Mouse (Mus musculus) embryonic facial prominence, embryonic 11.5 days (tissue): ENCODE data around the gene Tmigd1. TPM values are rescaled to one million over a fixed set of nuclear protein-coding genes. Genes with fewer than 3 reads are reported as not detected.
"Not testable (repeated sequence)": the region's sequence is repeated elsewhere in the genome, so short reads cannot be mapped to it uniquely, and the experiment has no call there.

Experiments
- ATAC-seq: fragments of 200-750 bp; cut with Nextera tagmentation; replicated peaks from 2 replicates; pipeline ENCODE4 v1.8.0; 2017; ENCODE audit warnings: low read depth; ENCODE audit not compliant: insufficient number of reproducible peaks, low FRiP score, low TSS enrichment
- DNase-seq: peaks from one replicate; pipeline ENCODE4 v3.0.0-alpha.2; 2015; ENCODE audit warnings: low spot score
- H3K27ac ChIP-seq: fragments of 300-500 bp; sonication (generic); replicated peaks from 2 replicates; pipeline ENCODE4 v1.5.1; 2014; ENCODE audit warnings: mild to moderate bottlenecking, low read depth, low read length, control low read depth
- H3K27me3 ChIP-seq: fragments of 300-500 bp; sonication (generic); 2 replicates; pipeline ENCODE4 v1.6.1; 2014; ENCODE audit warnings: mild to moderate bottlenecking, low read length, moderate library complexity, mixed read lengths; ENCODE audit not compliant: control insufficient read depth, insufficient read depth
- H3K36me3 ChIP-seq: fragments of 300-500 bp; sonication (generic); replicated peaks from 2 replicates; pipeline ENCODE4 v1.6.1; 2014; ENCODE audit warnings: low read depth, mild to moderate bottlenecking, low read length, moderate library complexity, mixed read lengths; ENCODE audit not compliant: control insufficient read depth, insufficient read depth
- H3K4me1 ChIP-seq: fragments of 300-500 bp; sonication (generic); 2 replicates; pipeline ENCODE4 v1.6.1; 2014; ENCODE audit warnings: low read length, mixed read lengths; ENCODE audit not compliant: control insufficient read depth, insufficient read depth
- H3K4me2 ChIP-seq: fragments of 300-500 bp; sonication (generic); 2 replicates; pipeline ENCODE4 v1.6.1; 2014; ENCODE audit warnings: low read depth, mild to moderate bottlenecking, control low read depth, low read length, moderate library complexity
- H3K4me3 ChIP-seq: fragments of 300-500 bp; sonication (generic); 2 replicates; pipeline ENCODE4 v1.5.1; 2014; ENCODE audit warnings: low read depth, low read length, control low read depth
- H3K9ac ChIP-seq: fragments of 300-500 bp; sonication (generic); replicated peaks from 2 replicates; pipeline ENCODE4 v1.6.1; 2014; ENCODE audit warnings: mild to moderate bottlenecking, control low read depth, low read length
- H3K9me3 ChIP-seq: fragments of 300-500 bp; sonication (generic); replicated peaks from 2 replicates; pipeline ENCODE4 v1.6.1; 2016; ENCODE audit warnings: mild to moderate bottlenecking, low read length, inconsistent platforms, mixed read lengths; ENCODE audit not compliant: control insufficient read depth
- WGBS: fragments of 180-500 bp; shearing (Covaris S2); extraction: QIAGEN DNeasy Blood & Tissue Kit; methylation state at CpG from one replicate; pipeline ENCODE4 v1.1.7; 2014; 5-methylcytosine and 5-hydroxymethylcytosine counted together
- polyA plus RNA-seq: library from polyadenylated mRNA; unstranded; fragments of >200 nt; fragmentation: Nextera tagmentation; extraction: Ambion mirVana; gene quantifications from 2 replicates; pipeline ENCODE4 v1.2.1, GENCODE M21; 2014

Tmigd1 gene
- polyA plus RNA-seq, 1 experiment from 2014 or later = not detected

DNA sequence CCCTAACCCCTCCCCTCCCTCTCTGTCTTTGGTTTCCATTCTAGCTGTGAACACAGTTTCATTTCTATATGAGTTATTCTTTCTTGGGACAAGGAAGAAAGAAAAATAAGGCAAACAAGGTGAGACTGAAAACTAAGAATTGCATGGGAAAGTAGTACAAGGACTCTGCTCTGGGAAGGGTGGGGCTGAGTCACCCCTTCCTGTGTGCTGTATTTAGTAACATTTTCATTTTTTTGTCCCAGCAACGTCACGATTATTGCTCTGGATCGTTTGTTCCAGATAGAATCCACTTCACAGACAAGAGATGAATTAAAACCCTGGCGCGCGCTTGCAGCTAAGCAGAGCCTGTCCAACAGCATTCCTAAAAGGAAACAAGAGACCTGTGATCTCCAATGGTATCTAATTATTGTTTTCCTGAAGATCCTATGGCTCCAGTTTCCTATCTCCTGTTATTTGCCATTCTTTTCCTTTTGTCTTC, 22.8 kb downstream of the Tmigd1 start, which contains the start of gene Blmh:
Blmh (plus strand) TSS at position 51 of the 478 bp plus-strand sequence.
- H3K4me1 ChIP-seq = no peaks in the 10 kb centered on the region
- no peak within 1 kb of the TSS for H3K4me2 ChIP-seq
- no peaks in the 10 kb centered on the region for H3K9me3 ChIP-seq
- DNase-seq (peak; percentile 43), ATAC-seq (no peak)
- no peak within 1 kb of the TSS for H3K27ac ChIP-seq
- no peak within 1 kb of the TSS for H3K4me3 ChIP-seq
- no peak within 1 kb of the TSS for H3K9ac ChIP-seq
- H3K27me3 ChIP-seq = no peaks in the 10 kb centered on the region
- H3K36me3 ChIP-seq = no peaks in the 10 kb centered on the region
- 73% methylated on average over 6 of the region's 6 CpGs for WGBS

DNA sequence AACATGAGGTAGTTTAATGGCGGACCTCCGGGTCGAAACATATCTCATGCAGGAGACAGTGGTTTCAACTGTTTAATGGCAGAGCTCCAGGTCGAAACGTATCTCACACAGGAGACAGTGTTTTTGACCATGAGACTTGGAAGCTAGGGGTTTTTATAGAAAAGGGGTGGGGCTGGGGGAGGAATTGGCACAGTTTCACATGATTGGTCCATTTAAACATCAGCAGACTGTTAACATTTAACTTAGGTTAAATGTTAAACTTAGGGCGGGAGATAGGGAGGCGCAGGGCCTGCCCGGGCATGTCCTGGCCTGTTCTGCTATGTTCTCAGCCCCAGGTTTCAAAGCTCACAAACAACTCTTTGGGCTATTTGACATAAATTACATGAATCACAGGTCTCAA, 26.6 kb downstream of the Tmigd1 start:
- not testable (repeated sequence) for H3K9ac ChIP-seq, H3K27me3 ChIP-seq, H3K4me3 ChIP-seq, DNase-seq, H3K9me3 ChIP-seq, H3K36me3 ChIP-seq, H3K4me2 ChIP-seq, ATAC-seq, H3K4me1 ChIP-seq, H3K27ac ChIP-seq
- 88% methylated on average over 8 of the region's 8 CpGs for WGBS

DNA sequence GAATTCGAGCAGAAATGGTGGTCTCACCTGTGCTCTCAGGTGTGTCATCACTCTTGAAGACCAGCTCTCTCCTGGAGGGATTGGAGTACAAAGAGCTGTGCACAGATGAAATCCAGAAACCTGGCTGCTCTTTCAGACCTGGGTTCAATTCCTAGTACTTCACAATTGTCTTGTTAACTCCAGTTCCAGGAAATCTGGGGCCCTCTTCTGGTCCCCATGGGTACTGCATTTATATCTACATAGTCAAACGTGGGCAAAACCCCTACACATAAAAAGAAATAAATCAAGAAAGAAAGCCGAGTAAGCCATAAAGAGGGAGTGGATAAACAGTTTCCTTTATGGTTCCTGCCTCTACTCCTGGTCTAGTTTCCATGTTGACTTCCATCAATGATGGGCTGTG, 31.2 kb downstream of the Tmigd1 start:
- Histone ChIP-seq H3K4me2 (no peak overlapping the region), H3K4me1 (no peaks in the 10 kb centered on the region), H3K4me3 (no peak overlapping the region), H3K27me3 (no peaks in the 10 kb centered on the region), H3K9ac (no peak overlapping the region), H3K36me3 (no peaks in the 10 kb centered on the region), H3K27ac (no peak overlapping the region), H3K9me3 (no peaks in the 10 kb centered on the region)
- WGBS = 65% methylated on average over 3 of the region's 3 CpGs
- no peak for ATAC-seq
- no peak for DNase-seq

DNA sequence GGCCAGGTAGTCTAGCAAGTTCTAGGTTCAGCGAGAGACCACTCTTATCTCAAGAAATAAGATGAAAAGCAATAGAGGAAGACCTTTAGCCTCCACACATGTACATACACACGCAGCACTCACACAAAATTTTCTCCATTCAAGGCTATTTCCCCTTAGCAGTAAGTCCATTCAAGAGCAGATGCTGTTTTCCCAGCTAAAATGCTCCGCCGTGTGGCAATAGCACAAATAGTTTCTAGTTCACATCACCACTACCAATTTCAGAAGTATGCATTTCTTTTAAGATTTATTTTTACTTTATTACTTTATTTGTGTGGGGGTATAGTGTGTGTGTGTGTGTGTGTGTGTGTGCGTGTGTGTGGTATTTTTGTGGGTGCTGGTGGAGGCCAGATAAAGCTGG, 34.6 kb downstream of the Tmigd1 start:
- 79% methylated on average over 5 of the region's 5 CpGs for WGBS
- H3K9ac ChIP-seq = no peak overlapping the region
- ATAC-seq = no peak

DNA sequence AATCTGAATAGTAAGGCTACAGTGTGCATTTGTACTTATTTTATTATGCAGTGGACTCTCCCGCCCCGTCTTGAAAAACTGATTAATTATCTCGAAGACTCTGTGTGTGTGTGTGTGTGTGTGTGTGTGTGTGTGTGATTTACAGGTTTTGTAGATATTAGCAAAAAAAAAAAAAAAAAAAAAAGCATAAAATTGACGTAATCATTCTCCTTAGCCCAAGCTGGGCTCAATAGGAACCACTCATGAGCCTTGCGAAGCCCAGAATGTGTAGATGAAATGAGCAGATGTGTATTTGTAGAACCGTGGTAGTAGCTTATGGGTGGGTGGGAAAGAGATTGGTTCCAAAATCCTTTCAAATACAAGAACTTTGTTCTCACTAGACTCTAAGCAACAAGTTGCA, 42.9 kb downstream of the Tmigd1 start:
- Histone ChIP-seq H3K9me3 (no peaks in the 10 kb centered on the region), H3K4me2 (peak overlapping the region; percentile 76), H3K4me3 (peak overlapping the region; percentile 94; the same call in 1 of the 2 replicates), H3K4me1 (no peaks in the 10 kb centered on the region), H3K27me3 (no peaks in the 10 kb centered on the region), H3K9ac (peak overlapping the region; percentile 86), H3K36me3 (no peaks in the 10 kb centered on the region), H3K27ac (no peak overlapping the region)
- WGBS = 76% methylated on average over 6 of the region's 6 CpGs
- ATAC-seq = no peak
- no peak for DNase-seq

More for the DNA sequence above, 34.6 kb downstream of the Tmigd1 start:
- H3K9me3 ChIP-seq = no peaks in the 10 kb centered on the region
- no peaks in the 10 kb centered on the region for H3K4me1 ChIP-seq
- no peak for DNase-seq
- no peaks in the 10 kb centered on the region for H3K27me3 ChIP-seq
- H3K4me2 ChIP-seq = no peak overlapping the region
- H3K4me3 ChIP-seq = no peak overlapping the region
- H3K27ac ChIP-seq = no peak overlapping the region
- no peaks in the 10 kb centered on the region for H3K36me3 ChIP-seq

DNA sequence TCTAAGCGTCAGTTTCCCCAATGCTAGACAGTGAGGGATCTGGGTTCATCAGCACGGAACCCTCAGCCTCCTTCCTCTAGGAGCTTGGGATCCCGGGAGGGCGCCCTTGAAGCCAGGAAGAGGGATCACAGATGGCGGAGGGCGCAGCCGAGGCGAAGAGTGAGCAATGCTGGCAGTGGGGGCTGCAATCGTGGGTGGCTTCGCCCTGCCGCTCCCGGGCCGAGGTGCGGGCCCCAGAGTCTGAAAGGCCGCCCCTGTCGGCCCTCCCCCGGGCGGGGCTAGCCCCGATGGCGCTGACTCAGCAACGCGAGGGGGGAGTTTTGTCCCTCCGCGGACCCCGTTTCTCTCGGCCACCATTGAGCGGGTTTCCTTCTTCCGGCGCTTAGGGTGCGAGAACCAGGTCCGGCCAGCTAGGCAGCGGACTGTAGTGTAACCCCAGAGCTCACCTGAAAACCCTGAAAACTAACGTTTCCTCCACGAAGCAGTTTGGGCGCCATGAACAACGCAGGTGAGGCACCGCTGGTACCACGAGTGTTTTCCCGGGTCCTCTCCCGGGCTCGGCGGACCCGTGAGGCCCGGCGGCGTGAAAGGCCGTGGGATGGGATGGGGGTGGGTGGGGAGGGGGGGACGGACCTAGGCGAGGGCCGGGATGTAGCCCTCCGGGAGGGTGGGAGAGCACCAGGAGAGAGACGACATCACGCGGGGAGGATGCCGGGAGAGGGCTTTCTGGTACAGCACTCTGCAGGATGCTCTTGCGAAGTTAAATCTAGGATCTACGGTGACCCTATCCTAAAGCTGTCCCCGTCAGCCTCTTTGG, 43.6 kb downstream of the Tmigd1 start:
- no peaks in the 10 kb centered on the region for H3K4me1 ChIP-seq
- no peaks in the 10 kb centered on the region for H3K9me3 ChIP-seq
- no peaks in the 10 kb centered on the region for H3K27me3 ChIP-seq
- H3K9ac ChIP-seq = peak overlapping the region; percentile 86
- DNase-seq = peak; percentile 95
- H3K27ac ChIP-seq = peak overlapping the region; percentile 83
- H3K4me2 ChIP-seq = peak overlapping the region; percentile 76
- no peaks in the 10 kb centered on the region for H3K36me3 ChIP-seq
- under 1% methylated on average over 57 of the region's 58 CpGs for WGBS
- ATAC-seq = peak; percentile 94
- H3K4me3 ChIP-seq = peak overlapping the region; percentile 94

DNA sequence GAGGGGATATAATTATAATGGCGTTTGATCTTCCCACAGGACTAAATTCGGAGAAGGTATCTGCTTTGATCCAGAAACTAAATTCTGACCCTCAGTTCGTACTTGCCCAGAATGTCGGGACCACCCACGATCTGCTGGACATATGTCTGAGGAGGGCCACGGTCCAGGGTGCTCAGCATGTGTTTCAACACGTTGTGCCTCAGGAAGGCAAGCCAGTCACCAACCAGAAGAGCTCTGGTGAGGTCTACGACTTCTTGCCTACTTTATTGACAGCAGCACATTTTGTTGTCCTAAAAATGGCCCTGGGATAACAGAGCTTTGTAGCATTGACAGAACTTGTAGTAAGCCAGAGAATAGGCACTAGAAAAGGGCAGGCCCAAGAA, 44.2 kb downstream of the Tmigd1 start:
- Histone ChIP-seq H3K9me3 (no peaks in the 10 kb centered on the region), H3K27ac (no peak overlapping the region), H3K36me3 (peaks cover 5% of the 10 kb centered on the region), H3K27me3 (no peaks in the 10 kb centered on the region), H3K4me1 (no peaks in the 10 kb centered on the region), H3K9ac (peak overlapping the region; percentile 86), H3K4me2 (peak overlapping the region; percentile 76), H3K4me3 (peak overlapping the region; percentile 94)
- WGBS = 2% methylated on average over 8 of the region's 8 CpGs
- ATAC-seq (0 out of 2 replicates have a peak, but pooled peaks have one; percentile 34), DNase-seq (peak; percentile 15)

DNA sequence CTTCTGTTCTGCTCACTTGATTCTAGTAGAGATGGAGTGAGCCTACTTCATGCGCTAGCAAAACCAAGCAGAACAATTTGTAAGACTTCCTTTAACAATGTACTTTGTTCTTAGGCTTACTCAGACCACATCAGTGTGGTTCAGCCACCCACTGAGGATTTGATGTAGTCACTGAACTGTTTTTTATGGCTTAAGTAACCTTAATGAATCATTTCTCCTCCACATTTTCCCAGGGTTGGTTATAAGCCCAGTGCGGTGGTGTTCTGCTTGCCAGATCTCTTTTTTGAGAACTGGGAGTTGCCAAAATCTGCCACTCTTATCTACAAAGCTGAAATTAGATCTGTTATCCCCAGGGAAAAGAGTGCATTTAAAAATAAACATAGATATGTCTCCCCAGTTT, 51.6 kb downstream of the Tmigd1 start:
- Histone ChIP-seq H3K4me2 (no peak overlapping the region), H3K9ac (no peak overlapping the region), H3K27ac (no peak overlapping the region), H3K36me3 (peaks cover 6% of the 10 kb centered on the region), H3K4me1 (no peaks in the 10 kb centered on the region), H3K4me3 (no peak overlapping the region), H3K27me3 (no peaks in the 10 kb centered on the region), H3K9me3 (no peaks in the 10 kb centered on the region)
- WGBS = 90% methylated on average over 2 of the region's 2 CpGs
- DNase-seq (no peak), ATAC-seq (no peak)
